Mouse (Mus musculus) stomach, embryonic 16.5 days (tissue): ENCODE measurements at regions not wholly inside any gene's neighbourhood (a gene's known extent, or its start where the extent isn't known, plus 50 kb on each side); places are given as distances from the start of the nearest gene placed in this dataset.

Experiments used
- ATAC-seq: fragments of 200-750 bp; cut with Nextera tagmentation; 2 replicates; pipeline ENCODE4 v1.8.0; 2017; ENCODE audit warnings: moderate number of reproducible peaks, moderate TSS enrichment; ENCODE audit not compliant: insufficient read depth, low FRiP score
- H3K27ac ChIP-seq: fragments of 300-500 bp; sonication (generic); 2 replicates; pipeline ENCODE4 v1.5.1; 2014; ENCODE audit warnings: low read length
- H3K27me3 ChIP-seq: fragments of 300-500 bp; sonication (generic); 2 replicates; pipeline ENCODE4 v1.6.1; 2014; ENCODE audit warnings: low read length, control low read depth, mixed read lengths; ENCODE audit not compliant: control insufficient read depth, insufficient read depth
- H3K36me3 ChIP-seq: fragments of 300-500 bp; sonication (generic); 2 replicates; pipeline ENCODE4 v1.6.1; 2014; ENCODE audit warnings: low read length; ENCODE audit not compliant: control insufficient read depth, insufficient read depth
- H3K4me1 ChIP-seq: fragments of 300-500 bp; sonication (generic); 2 replicates; pipeline ENCODE4 v1.6.1; 2014; ENCODE audit warnings: low read length, control low read depth, mixed read lengths; ENCODE audit not compliant: control insufficient read depth, insufficient read depth
- H3K4me2 ChIP-seq: fragments of 300-500 bp; sonication (generic); 2 replicates; pipeline ENCODE4 v1.6.1; 2014; ENCODE audit warnings: low read depth, low read length, mixed read lengths
- H3K4me3 ChIP-seq: fragments of 300-500 bp; sonication (generic); replicated peaks from 2 replicates; pipeline ENCODE4 v1.5.1; 2014; ENCODE audit warnings: mild to moderate bottlenecking, low read length
- H3K9ac ChIP-seq: fragments of 300-500 bp; sonication (generic); 2 replicates; pipeline ENCODE4 v1.6.1; 2014; ENCODE audit warnings: low read length
- H3K9me3 ChIP-seq: fragments of 300-500 bp; sonication (generic); replicated peaks from 2 replicates; pipeline ENCODE4 v1.6.1; 2016; ENCODE audit warnings: low read length, control low read depth; ENCODE audit not compliant: control insufficient read depth
- WGBS: fragments of 180-500 bp; shearing (Covaris S2); extraction: QIAGEN DNeasy Blood & Tissue Kit; methylation state at CpG from one replicate; pipeline ENCODE4 v1.1.7; 2014; 5-methylcytosine and 5-hydroxymethylcytosine counted together

GRCm38 (mm10) chr6:66465137-66465853, 69.9 kb upstream of the Mad2l1 start:
- no peak overlapping the region for H3K4me3 ChIP-seq
- H3K9me3 ChIP-seq: no peaks in the 10 kb centered on the region
- no peaks in the 10 kb centered on the region for H3K36me3 ChIP-seq
- no peaks in the 10 kb centered on the region for H3K4me1 ChIP-seq
- whole genome bisulfite sequencing: 74% methylated on average over 11 of the region's 11 CpGs
- ATAC-seq: no peak
- H3K27me3 ChIP-seq: no peaks in the 10 kb centered on the region
- no peak overlapping the region for H3K27ac ChIP-seq
- no peak overlapping the region for H3K9ac ChIP-seq
- H3K4me2 ChIP-seq: no peak overlapping the region

GRCm38 (mm10) chr6:66466757-66467156, 68.4 kb upstream of the Mad2l1 start:
- H3K9ac ChIP-seq: no peak overlapping the region
- ATAC-seq: no peak
- H3K9me3 ChIP-seq: no peaks in the 10 kb centered on the region
- no peak overlapping the region for H3K4me2 ChIP-seq
- H3K27ac ChIP-seq: no peak overlapping the region
- WGBS: 30% methylated on average over 3 of the region's 3 CpGs
- H3K36me3 ChIP-seq: no peaks in the 10 kb centered on the region
- no peaks in the 10 kb centered on the region for H3K4me1 ChIP-seq
- no peak overlapping the region for H3K4me3 ChIP-seq
- H3K27me3 ChIP-seq: no peaks in the 10 kb centered on the region

DNA sequence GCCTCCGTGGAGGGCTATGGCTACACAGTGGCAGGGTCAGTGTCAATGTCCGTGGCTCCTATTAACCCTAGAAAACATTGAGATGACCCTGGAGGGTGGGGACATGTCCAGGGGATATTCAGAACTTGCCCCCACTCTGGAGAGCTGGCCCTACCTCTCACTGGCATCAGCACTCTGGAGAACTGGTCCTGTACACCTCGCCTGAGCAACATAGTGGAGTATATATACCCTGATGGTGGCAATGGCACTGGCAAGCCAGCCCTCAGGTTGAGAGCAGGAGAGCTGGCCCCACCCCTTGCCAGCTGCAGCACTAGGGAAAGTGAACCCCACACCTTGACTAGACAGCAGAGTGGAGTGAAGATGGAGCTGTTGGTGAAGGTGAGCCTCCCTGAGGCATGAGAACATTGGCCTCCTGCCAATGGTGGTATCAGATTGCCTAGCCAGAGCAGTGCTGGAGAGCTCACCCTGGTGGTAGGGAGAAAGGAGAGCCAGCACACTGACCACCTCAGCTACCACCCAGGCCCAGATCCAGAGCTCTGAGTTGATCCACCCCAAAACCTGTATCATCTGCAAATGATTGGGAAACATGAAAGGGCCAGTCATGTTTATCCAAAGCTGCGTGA, 64.5 kb upstream of the Mad2l1 start:
- WGBS: 85% methylated on average over 4 of the region's 4 CpGs
- H3K9me3 ChIP-seq: no peaks in the 10 kb centered on the region
- H3K9ac ChIP-seq: no peak overlapping the region
- H3K27ac ChIP-seq: no peak overlapping the region
- no peaks in the 10 kb centered on the region for H3K36me3 ChIP-seq
- no peaks in the 10 kb centered on the region for H3K27me3 ChIP-seq
- no peak for ATAC-seq
- H3K4me1 ChIP-seq: no peaks in the 10 kb centered on the region
- no peak overlapping the region for H3K4me2 ChIP-seq
- no peak overlapping the region for H3K4me3 ChIP-seq

DNA sequence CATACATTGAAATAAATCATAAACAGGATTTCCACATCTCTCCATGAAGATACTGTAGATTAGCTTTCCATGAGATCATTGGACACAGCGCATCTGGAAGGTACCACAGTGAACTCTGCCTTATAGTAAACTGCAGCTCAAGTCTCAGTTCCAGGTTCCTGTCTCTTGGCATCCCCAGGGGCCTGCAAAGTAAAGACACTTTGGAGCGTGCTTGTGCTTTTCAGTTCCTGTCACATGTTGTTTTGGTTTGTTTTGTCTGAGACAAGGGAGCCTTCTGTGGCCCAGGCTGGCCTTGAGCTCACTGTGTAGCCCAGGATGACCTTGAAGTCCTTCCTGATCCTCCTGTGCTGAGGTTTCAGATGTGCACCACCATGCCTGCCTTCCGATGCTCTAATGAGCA, 63.4 kb upstream of the Mad2l1 start:
- H3K9me3 ChIP-seq: no peaks in the 10 kb centered on the region
- H3K27me3 ChIP-seq: no peaks in the 10 kb centered on the region
- 72% methylated on average over 3 of the region's 3 CpGs for WGBS
- no peak for ATAC-seq
- H3K4me1 ChIP-seq: no peaks in the 10 kb centered on the region
- no peaks in the 10 kb centered on the region for H3K36me3 ChIP-seq
- no peak overlapping the region for H3K4me3 ChIP-seq
- no peak overlapping the region for H3K4me2 ChIP-seq
- H3K9ac ChIP-seq: no peak overlapping the region
- no peak overlapping the region for H3K27ac ChIP-seq

DNA sequence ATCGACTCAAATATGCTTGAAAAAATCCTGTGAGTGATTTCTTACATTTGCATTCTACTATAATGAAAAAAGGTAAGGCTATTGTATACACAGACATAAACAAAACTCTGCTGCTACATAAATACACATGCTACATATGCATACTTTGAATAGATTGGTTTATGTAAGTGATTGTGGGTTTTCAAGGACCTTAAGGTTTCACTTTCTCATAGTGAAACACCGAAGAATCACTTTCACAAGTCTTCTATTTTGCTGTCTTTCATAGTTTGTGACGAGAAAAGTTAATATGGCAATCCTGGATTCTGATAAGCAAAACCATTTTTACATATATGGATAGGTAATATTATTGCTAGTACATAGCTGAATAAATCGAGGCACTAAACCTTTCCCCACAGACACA, 62.5 kb upstream of the Mad2l1 start:
- 69% methylated on average over 4 of the region's 4 CpGs for WGBS
- no peak overlapping the region for H3K4me2 ChIP-seq
- H3K27me3 ChIP-seq: no peaks in the 10 kb centered on the region
- no peak overlapping the region for H3K4me3 ChIP-seq
- no peaks in the 10 kb centered on the region for H3K9me3 ChIP-seq
- H3K9ac ChIP-seq: no peak overlapping the region
- no peak overlapping the region for H3K27ac ChIP-seq
- no peak for ATAC-seq
- no peaks in the 10 kb centered on the region for H3K36me3 ChIP-seq
- no peaks in the 10 kb centered on the region for H3K4me1 ChIP-seq

GRCm38 (mm10) chr6:66477575-66477974, 57.6 kb upstream of the Mad2l1 start:
- H3K27ac ChIP-seq: no peak overlapping the region
- H3K27me3 ChIP-seq: no peaks in the 10 kb centered on the region
- no peak overlapping the region for H3K9ac ChIP-seq
- no peak overlapping the region for H3K4me3 ChIP-seq
- 30% methylated on average over 5 of the region's 5 CpGs for WGBS
- no peak for ATAC-seq
- no peak overlapping the region for H3K4me2 ChIP-seq
- H3K4me1 ChIP-seq: no peaks in the 10 kb centered on the region
- no peaks in the 10 kb centered on the region for H3K36me3 ChIP-seq
- no peaks in the 10 kb centered on the region for H3K9me3 ChIP-seq

DNA sequence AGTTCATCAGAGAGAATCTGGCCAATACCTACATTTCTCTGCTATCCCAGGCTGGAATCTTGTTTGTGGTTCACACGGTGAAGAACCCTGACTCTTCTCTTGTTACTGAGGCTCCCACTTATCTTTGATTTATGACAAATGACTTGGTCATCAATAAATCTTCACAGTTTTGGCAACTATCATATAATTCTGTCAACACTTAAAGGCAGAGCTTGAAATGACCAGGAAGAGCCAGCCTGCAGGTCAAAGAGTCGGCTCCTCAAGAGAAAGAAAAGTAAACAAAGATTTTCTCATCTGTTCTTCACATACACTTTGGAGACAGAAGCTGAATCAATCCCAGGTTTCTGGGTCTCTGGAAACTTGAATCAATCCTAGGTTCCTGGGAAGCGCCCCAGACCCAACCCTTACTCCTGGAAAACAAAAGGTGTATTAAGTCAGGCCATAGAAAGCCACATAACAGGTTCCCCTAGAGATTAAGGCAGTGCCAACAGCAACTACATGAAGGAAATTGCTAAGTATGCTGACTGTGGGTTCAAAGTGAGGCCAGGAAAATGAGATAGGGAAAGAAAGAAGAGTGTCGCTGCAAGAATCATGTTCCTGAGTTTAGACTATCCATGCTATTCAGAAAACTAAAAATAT, 56.7 kb upstream of the Mad2l1 start:
- no peak overlapping the region for H3K4me2 ChIP-seq
- H3K36me3 ChIP-seq: no peaks in the 10 kb centered on the region
- no peaks in the 10 kb centered on the region for H3K9me3 ChIP-seq
- H3K27me3 ChIP-seq: no peaks in the 10 kb centered on the region
- ATAC-seq: peak; percentile 82
- H3K27ac ChIP-seq: peak overlapping the region; percentile 81
- H3K4me3 ChIP-seq: no peak overlapping the region
- no peaks in the 10 kb centered on the region for H3K4me1 ChIP-seq
- 19% methylated on average over 4 of the region's 4 CpGs for WGBS
- no peak overlapping the region for H3K9ac ChIP-seq

DNA sequence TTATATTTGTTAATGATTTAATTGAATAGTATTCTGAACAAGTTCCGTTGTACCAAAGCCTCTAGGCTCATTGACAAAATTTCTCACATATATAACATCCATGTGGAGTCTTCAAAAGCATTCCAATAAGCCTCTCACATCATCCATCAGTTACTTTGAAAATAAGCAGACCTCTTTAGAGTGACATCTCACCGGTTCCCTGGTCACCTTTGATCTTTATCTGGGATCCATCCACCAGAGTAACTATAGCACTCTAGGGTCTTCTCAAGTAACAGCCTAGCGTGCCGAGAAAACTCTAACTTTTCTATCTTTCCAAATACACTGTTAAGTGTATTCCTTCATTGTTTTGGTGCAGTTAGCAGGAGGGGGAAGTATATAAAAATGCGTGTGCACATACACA, 55.6 kb upstream of the Mad2l1 start:
- Histone ChIP-seq H3K36me3 (no peaks in the 10 kb centered on the region), H3K9ac (no peak overlapping the region), H3K9me3 (no peaks in the 10 kb centered on the region), H3K4me3 (no peak overlapping the region), H3K4me2 (no peak overlapping the region), H3K27ac (no peak overlapping the region), H3K27me3 (no peaks in the 10 kb centered on the region), H3K4me1 (no peaks in the 10 kb centered on the region)
- WGBS: 53% methylated on average over 5 of the region's 5 CpGs
- no peak for ATAC-seq

DNA sequence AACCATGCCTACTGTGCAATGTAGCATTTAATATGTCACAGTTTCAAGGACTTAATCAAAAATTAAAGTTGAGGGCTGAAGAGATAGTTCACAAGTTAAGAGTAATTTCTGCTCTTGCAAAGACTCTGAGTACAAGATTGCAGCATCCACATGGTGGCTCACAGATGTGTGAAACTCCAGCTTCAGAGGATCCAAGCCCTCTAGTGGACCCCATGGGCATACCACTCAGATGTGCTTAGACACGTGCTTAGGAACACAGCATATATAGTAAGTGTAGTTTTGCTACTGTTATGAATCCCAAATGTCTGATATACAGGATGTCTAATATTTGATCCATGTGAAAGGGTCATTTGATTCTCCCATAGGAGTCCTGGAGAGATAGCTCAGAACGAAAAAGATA, 55.0 kb upstream of the Mad2l1 start:
- WGBS: 58% methylated on average over 2 of the region's 2 CpGs
- Histone ChIP-seq H3K27ac (no peak overlapping the region), H3K27me3 (no peaks in the 10 kb centered on the region), H3K36me3 (no peaks in the 10 kb centered on the region), H3K4me3 (no peak overlapping the region), H3K4me2 (no peak overlapping the region), H3K9ac (no peak overlapping the region), H3K9me3 (no peaks in the 10 kb centered on the region), H3K4me1 (no peaks in the 10 kb centered on the region)
- no peak for ATAC-seq
